Mouse (Mus musculus) thymus, postnatal 25 days (tissue): ENCODE measurements around the gene Nfxl1.

Source experiments
- DNase-seq: peaks from one replicate; pipeline ENCODE4 v3.0.0; 2022

Nfxl1 gene

DNA sequence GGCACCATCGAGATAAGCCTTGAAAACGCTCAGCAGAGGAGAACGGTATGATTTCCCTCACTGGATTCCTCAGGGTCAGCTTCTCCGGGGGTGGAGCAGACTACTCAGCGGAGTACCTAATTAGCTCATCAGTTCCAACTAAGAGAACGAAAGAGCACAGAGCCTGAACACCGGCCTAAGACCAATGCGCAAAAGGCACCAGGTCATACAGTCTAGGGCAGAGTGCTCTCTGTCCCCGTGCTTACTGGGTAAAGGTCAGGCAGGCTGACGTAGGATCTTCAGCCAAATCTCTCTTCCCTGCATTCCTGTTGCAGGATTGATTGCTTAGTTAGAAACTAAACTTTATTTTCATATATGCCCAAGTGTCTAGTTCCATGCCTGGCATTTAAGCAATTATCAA, 61.2 kb downstream of the Nfxl1 start:
- no peak for DNase-seq

DNA sequence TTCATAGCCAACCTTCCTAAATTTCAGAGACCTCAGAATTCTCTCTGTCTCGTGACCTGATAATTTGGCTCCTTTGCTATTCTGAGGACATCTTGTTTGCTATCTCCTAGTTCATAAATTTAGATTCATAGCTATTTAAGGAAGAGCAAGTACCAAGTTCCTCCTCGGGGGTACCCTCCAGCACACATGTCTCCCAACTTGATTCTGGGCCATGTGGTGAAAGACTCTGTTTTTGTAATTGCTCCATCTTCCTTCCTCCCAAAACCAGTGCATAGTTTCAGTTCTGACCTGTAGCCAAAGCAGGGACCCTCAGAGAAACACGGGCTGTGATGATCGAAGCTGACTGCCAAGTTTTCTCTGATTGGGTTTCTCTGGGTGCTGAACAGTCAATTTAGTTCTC, 62.7 kb downstream of the Nfxl1 start:
- no peak for DNase-seq

DNA sequence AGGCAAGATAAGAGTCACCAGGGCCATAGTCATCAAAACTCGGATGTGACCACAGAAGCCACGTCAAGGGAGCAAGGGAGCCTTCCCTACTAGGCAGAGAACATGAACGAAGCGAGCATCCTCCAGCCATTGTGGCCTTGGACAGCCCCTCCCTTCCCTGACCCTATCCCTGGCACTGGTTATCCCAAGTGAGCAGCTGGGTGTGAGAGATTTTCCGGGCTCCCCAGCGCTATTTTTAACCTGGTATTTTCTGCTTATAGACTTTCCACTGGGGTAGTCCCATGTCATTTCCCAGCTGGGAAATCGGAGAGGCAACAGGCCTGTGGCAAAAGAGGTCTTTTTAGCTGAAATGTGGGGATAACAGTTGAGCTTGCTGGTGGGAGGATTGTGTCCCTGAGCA, 65.6 kb downstream of the Nfxl1 start:
- no peak for DNase-seq

DNA sequence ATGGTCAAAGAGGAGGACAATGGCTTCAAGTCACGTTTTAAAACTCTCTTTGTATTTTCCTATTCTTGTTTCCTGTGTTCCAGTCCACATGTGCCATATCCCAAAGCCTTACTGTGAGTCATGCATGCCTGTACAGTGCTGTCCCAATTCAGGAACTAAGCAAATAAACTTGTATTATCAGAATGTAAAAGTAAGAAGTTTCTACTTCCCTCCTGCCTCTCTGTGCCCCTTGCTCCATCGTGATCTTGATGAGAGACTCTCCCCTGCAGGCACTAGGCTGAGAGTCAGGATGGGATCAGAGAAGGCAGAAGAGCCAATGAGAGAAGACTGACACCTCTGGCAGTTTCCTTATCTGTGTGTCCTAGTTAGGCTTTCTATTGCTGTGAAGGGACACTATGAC, 68.3 kb downstream of the Nfxl1 start:
- DNase-seq = no peak

DNA sequence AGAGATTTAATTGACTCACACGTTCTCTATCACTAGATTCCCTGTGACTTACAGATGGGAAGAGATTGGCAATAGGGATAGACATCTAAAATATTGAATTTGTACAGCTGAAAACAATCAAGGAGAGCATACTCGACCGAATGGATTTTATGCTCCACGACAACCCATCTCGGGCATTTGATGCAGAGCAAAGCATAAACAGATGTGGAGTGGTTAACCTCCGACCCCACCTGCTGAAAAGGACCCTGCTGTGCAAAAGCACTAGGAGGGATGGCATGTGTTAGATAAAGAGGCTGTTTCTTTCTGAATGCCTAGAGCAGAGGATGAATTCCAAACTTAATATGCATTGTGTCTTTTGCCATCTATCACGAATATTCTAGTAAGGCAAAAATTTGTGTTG, 79.0 kb downstream of the Nfxl1 start:
- no peak for DNase-seq

DNA sequence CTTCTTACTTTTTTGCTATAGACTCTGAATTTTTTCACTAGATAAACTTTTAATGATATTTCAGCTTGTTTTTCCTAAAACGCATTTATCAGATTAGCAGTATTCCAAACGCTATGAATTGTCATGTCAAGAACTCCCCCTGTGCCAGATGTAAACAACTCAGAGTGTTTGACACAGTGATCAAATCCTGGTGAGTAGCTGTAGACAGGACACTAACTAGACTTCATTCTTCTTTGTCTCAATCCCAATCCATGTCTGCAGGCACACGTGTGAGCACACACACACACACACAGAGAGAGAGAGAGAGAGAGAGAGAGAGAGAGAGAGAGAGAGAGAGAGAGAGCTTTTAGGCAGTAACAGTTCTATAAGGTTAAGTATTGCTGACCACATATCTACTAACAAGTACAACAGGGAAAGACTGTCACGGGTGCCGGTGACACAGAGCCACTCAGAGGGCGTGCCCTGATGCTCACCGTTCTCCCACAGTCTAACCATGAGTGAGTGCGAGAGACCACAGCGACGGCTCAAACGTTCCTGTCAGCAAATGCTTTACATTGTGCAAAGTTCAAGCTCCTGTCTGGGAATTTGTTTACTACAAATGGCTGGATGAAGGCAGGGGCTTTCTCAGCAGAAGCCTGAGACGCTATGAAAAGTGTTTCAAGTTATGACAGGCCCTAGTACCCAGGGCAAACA, 87.0 kb downstream of the Nfxl1 start:
- DNase-seq = no peak

DNA sequence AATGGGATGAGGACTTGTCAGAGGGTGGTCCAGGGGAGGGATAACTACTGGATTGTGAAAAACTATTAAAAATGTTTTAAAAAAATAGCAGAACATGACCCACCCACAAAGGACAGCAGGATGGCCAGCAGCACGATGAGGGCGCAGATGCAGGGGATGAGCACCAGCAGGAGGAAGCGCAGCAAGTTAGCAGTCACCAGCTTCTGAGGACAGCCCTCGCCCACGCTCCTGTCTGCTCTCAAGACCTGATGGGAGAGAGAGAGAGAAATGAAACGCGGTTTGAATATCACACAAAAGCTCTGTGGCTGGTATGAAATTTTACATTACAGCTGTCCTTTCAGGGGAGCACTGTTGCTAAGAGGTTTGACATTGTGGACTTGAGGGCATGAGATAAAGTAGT, 87.7 kb downstream of the Nfxl1 start:
- DNase-seq = no peak

DNA sequence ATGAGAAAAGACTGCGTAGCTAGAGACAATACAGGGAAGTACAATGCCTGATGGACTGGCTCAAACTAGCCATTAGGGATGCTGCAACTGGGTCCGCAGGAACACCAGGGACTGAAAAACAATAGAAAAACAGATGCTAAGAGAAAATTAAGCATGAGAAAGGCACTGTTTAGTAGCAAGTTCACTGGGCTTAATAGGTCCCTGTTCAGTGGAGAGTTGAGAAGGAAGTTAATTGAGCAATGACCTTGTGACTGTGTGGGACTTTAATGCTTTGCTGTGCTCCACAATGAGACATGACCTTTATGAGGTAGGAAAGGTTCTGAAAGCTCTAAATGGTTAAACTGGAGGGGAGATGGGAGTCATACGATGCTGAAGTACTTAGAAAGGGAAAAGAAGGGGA, 94.6 kb downstream of the Nfxl1 start:
- no peak for DNase-seq
